Mouse (Mus musculus) intestine, postnatal 0 days (tissue): Measurements from ENCODE around the gene Fbln1. TPM values are rescaled to one million over a fixed set of nuclear protein-coding genes. Genes with fewer than 3 reads are reported as not detected.

Source experiments
- ATAC-seq: fragments of 200-750 bp; cut with Nextera tagmentation; 2 replicates; pipeline ENCODE4 v1.8.0; 2017; ENCODE audit warnings: mild to moderate bottlenecking, moderate TSS enrichment, moderate library complexity
- H3K27ac ChIP-seq: fragments of 300-500 bp; sonication (generic); 2 replicates; pipeline ENCODE4 v1.5.1; 2014; ENCODE audit warnings: mild to moderate bottlenecking, low read depth, low read length, moderate library complexity
- H3K27me3 ChIP-seq: fragments of 300-500 bp; sonication (generic); replicated peaks from 2 replicates; pipeline ENCODE4 v1.6.1; 2014; ENCODE audit warnings: low read length, mixed read lengths; ENCODE audit not compliant: control insufficient read depth, insufficient read depth
- H3K36me3 ChIP-seq: fragments of 300-500 bp; sonication (generic); 2 replicates; pipeline ENCODE4 v1.6.1; 2014; ENCODE audit warnings: mild to moderate bottlenecking, moderate library complexity; ENCODE audit not compliant: control insufficient read depth, insufficient read depth
- H3K4me1 ChIP-seq: fragments of 300-500 bp; sonication (generic); replicated peaks from 2 replicates; pipeline ENCODE4 v1.6.1; 2014; ENCODE audit warnings: antibody characterized with exemption, low read length, mixed read lengths; ENCODE audit not compliant: control insufficient read depth, insufficient read depth
- H3K4me2 ChIP-seq: fragments of 300-500 bp; sonication (generic); replicated peaks from 2 replicates; pipeline ENCODE4 v1.6.1; 2014; ENCODE audit warnings: low read depth, mild to moderate bottlenecking, moderate library complexity
- H3K4me3 ChIP-seq: fragments of 300-500 bp; sonication (generic); 2 replicates; pipeline ENCODE4 v1.5.1; 2014; ENCODE audit warnings: low read depth, low read length
- H3K9ac ChIP-seq: fragments of 300-500 bp; sonication (generic); 2 replicates; pipeline ENCODE4 v1.6.1; 2014; ENCODE audit warnings: mild to moderate bottlenecking, low read depth, low read length
- H3K9me3 ChIP-seq: fragments of 300-500 bp; sonication (generic); 2 replicates; pipeline ENCODE4 v1.6.1; 2016; ENCODE audit warnings: mixed run types; ENCODE audit not compliant: control insufficient read depth
- CTCF ChIP-seq: sonication (generic); IDR thresholded peaks from 2 replicates; pipeline ENCODE4 v1.5.1; 2016; ENCODE audit warnings: low read depth, mild to moderate bottlenecking, control low read depth, antibody characterized with exemption, moderate library complexity
- WGBS: fragments of 180-500 bp; shearing (Covaris S2); extraction: QIAGEN DNeasy Blood & Tissue Kit; methylation state at CpG from one replicate; pipeline ENCODE4 v1.1.7; 2014; 5-methylcytosine and 5-hydroxymethylcytosine counted together
- polyA plus RNA-seq: library from polyadenylated mRNA; unstranded; fragments of >200 nt; fragmentation: Nextera tagmentation; extraction: Ambion mirVana; gene quantifications from 2 replicates; pipeline ENCODE4 v1.2.1, GENCODE M21; 2015

Fbln1 gene
- polyA plus RNA-seq, 1 experiment from 2014 or later: 97.9 TPM

DNA sequence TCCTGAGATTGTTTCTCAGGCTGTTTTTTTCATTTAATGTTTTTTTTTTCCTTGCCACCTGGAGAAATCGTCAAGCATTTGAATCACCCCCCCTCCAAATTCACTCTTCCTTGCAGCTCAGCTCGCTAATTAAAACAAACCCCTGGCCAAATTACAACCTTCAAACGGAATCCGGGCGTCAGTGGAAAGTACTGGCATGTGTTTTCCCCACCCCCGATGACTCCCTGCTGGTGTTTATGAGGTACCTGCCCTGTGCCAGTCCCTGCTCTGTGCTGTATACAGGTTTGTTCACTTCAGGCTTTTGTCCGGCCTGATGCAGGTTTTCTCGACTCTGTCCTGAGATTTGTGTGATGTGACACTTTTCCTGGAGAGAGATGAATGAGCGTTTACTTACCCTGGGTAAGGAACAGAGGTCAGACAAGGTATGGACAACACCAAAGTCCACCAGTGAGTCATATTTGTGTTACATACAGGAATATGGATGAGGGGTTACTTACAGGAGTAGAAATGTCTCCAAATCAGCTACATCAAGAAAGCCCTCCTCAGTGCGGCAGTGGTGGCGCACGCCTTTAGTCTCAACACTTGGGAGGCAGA, 38.6 kb upstream of the Fbln1 start:
- Histone ChIP-seq H3K9ac (no peak overlapping the region), H3K4me1 (0 out of 2 replicates have a peak, but pooled peaks cover 2% of the 10 kb centered on the region), H3K4me2 (no peak overlapping the region), H3K36me3 (no peaks in the 10 kb centered on the region), H3K9me3 (no peaks in the 10 kb centered on the region), H3K27ac (no peak overlapping the region), H3K27me3 (no peaks in the 10 kb centered on the region), H3K4me3 (no peak overlapping the region)
- peak; percentile 65 for ATAC-seq
- 56% methylated on average over 12 of the region's 12 CpGs for WGBS
- TF ChIP-seq CTCF: no peak

- Histone ChIP-seq H3K9me3 (no peaks in the 10 kb centered on the region), H3K36me3 (no peaks in the 10 kb centered on the region), H3K27ac (no peak overlapping the region), H3K27me3 (no peaks in the 10 kb centered on the region), H3K9ac (no peak overlapping the region), H3K4me3 (no peak overlapping the region), H3K4me2 (no peak overlapping the region), H3K4me1 (no peaks in the 10 kb centered on the region)
- ATAC-seq: no peak
- no peak for TF ChIP-seq CTCF
- 61% methylated on average over 2 of the region's 2 CpGs for WGBS
Observed at GRCm38 (mm10) chr15:85172054-85172453, 33.7 kb upstream of the Fbln1 start.

GRCm38 (mm10) chr15:85173425-85173824, 32.3 kb upstream of the Fbln1 start:
- Histone ChIP-seq H3K4me2 (no peak overlapping the region), H3K27ac (no peak overlapping the region), H3K4me1 (no peaks in the 10 kb centered on the region), H3K9me3 (no peaks in the 10 kb centered on the region), H3K4me3 (no peak overlapping the region), H3K36me3 (no peaks in the 10 kb centered on the region), H3K9ac (no peak overlapping the region; the same call in 1 of the 2 replicates), H3K27me3 (no peaks in the 10 kb centered on the region)
- ATAC-seq: no peak
- no peak for TF ChIP-seq CTCF
- 67% methylated on average over 8 of the region's 8 CpGs for WGBS

GRCm38 (mm10) chr15:85174060-85174459, 31.7 kb upstream of the Fbln1 start:
- 60% methylated on average over 10 of the region's 10 CpGs for WGBS
- no peak for ATAC-seq
- Histone ChIP-seq H3K4me3 (no peak overlapping the region), H3K4me1 (no peaks in the 10 kb centered on the region), H3K9ac (no peak overlapping the region), H3K4me2 (no peak overlapping the region), H3K9me3 (no peaks in the 10 kb centered on the region), H3K36me3 (no peaks in the 10 kb centered on the region), H3K27ac (no peak overlapping the region), H3K27me3 (no peaks in the 10 kb centered on the region)
- no peak for TF ChIP-seq CTCF

DNA sequence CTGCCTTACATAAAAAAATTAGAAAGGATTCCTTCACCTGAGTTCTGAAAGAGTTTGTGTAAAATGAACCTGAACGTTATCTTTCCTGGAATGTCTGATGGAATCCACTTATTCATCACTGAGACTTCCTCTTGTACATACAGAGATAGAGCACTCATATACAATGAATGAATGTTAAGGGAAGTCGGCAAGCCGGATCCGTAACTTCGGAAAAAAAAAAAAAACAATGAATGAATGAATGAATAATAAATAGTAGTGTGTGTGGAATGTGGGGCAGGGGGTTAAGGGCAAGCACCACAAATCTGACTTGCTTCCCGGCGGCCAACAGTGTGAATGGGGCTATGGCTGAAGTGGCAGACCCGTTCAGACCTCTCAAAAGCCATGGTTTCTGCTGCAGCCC, 28.2 kb upstream of the Fbln1 start:
- H3K4me1 ChIP-seq: no peaks in the 10 kb centered on the region
- no peak overlapping the region for H3K4me2 ChIP-seq
- TF ChIP-seq CTCF: no peak
- no peaks in the 10 kb centered on the region for H3K36me3 ChIP-seq
- 79% methylated on average over 8 of the region's 8 CpGs for WGBS
- H3K27me3 ChIP-seq: no peaks in the 10 kb centered on the region
- 0 out of 2 replicates have a peak, but pooled peaks have one; percentile 61 for ATAC-seq
- no peak overlapping the region for H3K4me3 ChIP-seq
- H3K9ac ChIP-seq: no peak overlapping the region
- H3K27ac ChIP-seq: no peak overlapping the region
- no peaks in the 10 kb centered on the region for H3K9me3 ChIP-seq

- Histone ChIP-seq H3K36me3 (no peaks in the 10 kb centered on the region), H3K4me3 (no peak overlapping the region), H3K9ac (no peak overlapping the region), H3K27me3 (no peaks in the 10 kb centered on the region), H3K4me2 (no peak overlapping the region), H3K27ac (no peak overlapping the region), H3K9me3 (no peaks in the 10 kb centered on the region), H3K4me1 (no peaks in the 10 kb centered on the region)
- ATAC-seq: no peak
- no peak for TF ChIP-seq CTCF
- 62% methylated on average over 6 of the region's 6 CpGs for WGBS
Observed at GRCm38 (mm10) chr15:85178172-85178571, 27.6 kb upstream of the Fbln1 start.
